Mouse (Mus musculus): Measurements from ENCODE around the gene Esp1.

- TF ChIP-seq CTCF (IDR thresholded peaks at IDR 0.05; ENCODE audit: low read depth) (no peak), EP300 (IDR thresholded peaks at IDR 0.05; ENCODE audit: low read depth) (no peak)
Measured at GRCm38 (mm10) chr17:40763662-40764061, 36.7 kb downstream of the Esp1 start.

Data from heart, postnatal 0 days (tissue).